7 mouse cellular contexts compared by ENCODE assay signal in the genomic region with DNA sequence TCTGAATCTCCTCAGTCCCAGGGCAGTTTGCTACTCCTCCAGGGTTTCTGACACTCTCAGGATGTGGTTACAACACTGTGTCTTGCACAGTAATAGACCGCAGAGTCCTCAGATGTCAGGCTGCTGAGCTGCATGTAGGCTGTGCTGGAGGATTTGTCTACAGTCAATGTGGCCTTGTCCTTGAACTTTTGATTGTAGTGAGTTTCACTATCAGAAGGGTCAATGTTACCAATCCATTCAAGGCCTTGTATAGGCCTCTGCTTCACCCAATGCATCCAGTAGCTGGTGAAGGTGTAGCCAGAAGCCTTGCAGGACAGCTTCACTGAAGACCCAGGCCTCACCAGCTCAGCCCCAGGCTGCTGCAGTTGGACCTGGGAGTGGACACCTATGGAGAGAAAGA.
DNase-seq lines count a peak whose midpoint lies in the region; ATAC-seq and TF ChIP-seq lines count a peak whose summit lies in the region.
"Not testable (repeated sequence)": the region's sequence is repeated elsewhere in the genome, so short reads cannot be mapped to it uniquely, and the experiment has no call there.

No protein-coding gene starts in this region.

- DNase-seq in CD4-positive helper T cell, adult 2 months (ENCODE audit: low read depth, low spot score): peak; percentile 13
- peak; percentile 27 for DNase-seq in T-cell, adult 2 months (ENCODE audit: low spot score)
- DNase-seq in induced T-regulatory cell, adult 2 months (ENCODE audit: low read depth): peak; percentile 23
- peak; percentile 14 to 37 for DNase-seq in natural killer cell, adult 2 months (ENCODE audit: low spot score in 2 of 2)

- ATAC-seq in granulocyte monocyte progenitor cell, adult 5-6 weeks (replicated peaks; ENCODE audit: poor library complexity, severe bottlenecking): peak; percentile 53; the same call in 1 of the 2 replicates
- ATAC-seq in megakaryocyte, adult 5-6 weeks (ENCODE audit: poor library complexity, severe bottlenecking): peak; percentile 43; the same call in 1 of the 2 replicates

- peak overlapping the region; percentile 58; the same call in 1 of the 2 replicates for H3K27ac ChIP-seq in bone marrow, adult 2 months (ENCODE audit: control insufficient read depth, insufficient read depth, low read depth, low read length, poor library complexity)

- TF ChIP-seq POLR2A in bone marrow, adult 2 months (IDR thresholded peaks at IDR 0.05; ENCODE audit: borderline replicate concordance, control insufficient read depth, low read depth, low read length): not testable (repeated sequence)

- not testable (repeated sequence) for TF ChIP-seq CTCF in bone marrow, adult 2 months (IDR thresholded peaks at IDR 0.05; ENCODE audit: control insufficient read depth, insufficient read depth, low read length)

- not testable (repeated sequence) for H3K4me3 ChIP-seq in bone marrow, adult 2 months (replicated peaks; ENCODE audit: control insufficient read depth, low read depth, low read length)

- not testable (repeated sequence) for H3K4me1 ChIP-seq in bone marrow, adult 2 months (ENCODE audit: control insufficient read depth, insufficient read depth, low read length)

- 7% methylated on average over 1 of the region's 1 CpGs for WGBS in bone marrow, adult 2 months
